Mouse (Mus musculus): ENCODE data around the gene Slpi.

GRCm38 (mm10) chr2:164359668-164360067 lies 29.2 kb downstream of the Slpi start:
- TF ChIP-seq CTCF (IDR thresholded peaks at IDR 0.05; ENCODE audit: borderline replicate concordance, insufficient read depth, low read length) (no peak), POLR2A (IDR thresholded peaks at IDR 0.05; ENCODE audit: low read depth, low read length) (no peak)

Measured in embryonic fibroblast, embryonic 13.5 days (primary cell).